Mouse (Mus musculus): Measurements from ENCODE around the gene Myo6.

DNA sequence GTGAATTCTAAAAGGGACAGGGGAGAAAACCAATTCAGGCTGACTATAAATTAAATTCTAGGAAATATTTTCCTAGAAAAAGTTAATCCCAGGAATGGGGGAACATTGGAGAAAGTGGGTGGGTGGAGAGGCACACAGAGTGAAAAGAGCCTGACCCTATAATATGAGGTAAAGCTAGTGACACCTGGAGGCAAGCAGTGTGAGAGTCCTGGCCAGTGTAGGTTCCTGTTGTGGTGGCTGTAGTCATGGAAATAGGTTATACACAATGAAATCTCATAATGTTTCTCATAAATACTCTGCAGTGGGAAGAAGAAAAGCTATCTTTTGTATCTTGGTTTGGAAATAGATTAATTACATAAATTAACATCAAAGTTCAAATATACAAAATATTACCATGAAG is 195.2 kb downstream of the Myo6 start:
- no peak for TF ChIP-seq CTCF (IDR thresholded peaks at IDR 0.05; ENCODE audit: low read depth)
- no peak for TF ChIP-seq EP300 (IDR thresholded peaks at IDR 0.05; ENCODE audit: low read depth)

All from liver, embryonic 14.5 days (tissue).